Mouse (Mus musculus) stomach, postnatal 0 days (tissue): ENCODE measurements at regions not wholly inside any gene's neighbourhood (a gene's known extent, or its start where the extent isn't known, plus 50 kb on each side); places are given as distances from the start of the nearest gene placed in this dataset.

Experiments used
- ATAC-seq: fragments of 200-750 bp; cut with Nextera tagmentation; 2 replicates; pipeline ENCODE4 v1.8.0; 2017; ENCODE audit not compliant: low FRiP score, low TSS enrichment
- DNase-seq: peaks from one replicate; pipeline ENCODE4 v3.0.0-alpha.2; 2016; ENCODE audit warnings: low spot score
- H3K27ac ChIP-seq: fragments of 300-500 bp; sonication (generic); replicated peaks from 2 replicates; pipeline ENCODE4 v1.5.1; 2014; ENCODE audit warnings: mild to moderate bottlenecking, control low read depth
- H3K27me3 ChIP-seq: fragments of 300-500 bp; sonication (generic); 2 replicates; pipeline ENCODE4 v1.6.1; 2014; ENCODE audit warnings: low read length; ENCODE audit not compliant: control insufficient read depth, insufficient read depth
- H3K36me3 ChIP-seq: fragments of 300-500 bp; sonication (generic); 2 replicates; pipeline ENCODE4 v1.6.1; 2014; ENCODE audit warnings: low read length, mixed read lengths; ENCODE audit not compliant: control insufficient read depth, insufficient read depth
- H3K4me1 ChIP-seq: fragments of 300-500 bp; sonication (generic); replicated peaks from 2 replicates; pipeline ENCODE4 v1.6.1; 2014; ENCODE audit warnings: antibody characterized with exemption; ENCODE audit not compliant: control insufficient read depth, insufficient read depth
- H3K4me2 ChIP-seq: fragments of 300-500 bp; sonication (generic); replicated peaks from 2 replicates; pipeline ENCODE4 v1.6.1; 2014; ENCODE audit warnings: low read depth, mild to moderate bottlenecking, control low read depth, moderate library complexity
- H3K4me3 ChIP-seq: fragments of 300-500 bp; sonication (generic); 2 replicates; pipeline ENCODE4 v1.5.1; 2014; ENCODE audit warnings: low read depth, low read length, control low read depth
- H3K9ac ChIP-seq: fragments of 300-500 bp; sonication (generic); 2 replicates; pipeline ENCODE4 v1.6.1; 2014; ENCODE audit warnings: mild to moderate bottlenecking, low read length, control low read depth, mixed read lengths
- H3K9me3 ChIP-seq: fragments of 300-500 bp; sonication (generic); 2 replicates; pipeline ENCODE4 v1.6.1; 2016; ENCODE audit warnings: low read length; ENCODE audit not compliant: control insufficient read depth
- CTCF ChIP-seq: IDR thresholded peaks from 2 replicates; pipeline ENCODE4 v1.5.1; 2016; ENCODE audit warnings: antibody characterized with exemption, low read depth, mild to moderate bottlenecking, moderate library complexity
- EP300 ChIP-seq: optimal IDR thresholded peaks from 2 replicates; pipeline ENCODE3; 2016; ENCODE audit warnings: antibody characterized with exemption
- WGBS: fragments of 180-500 bp; shearing (Covaris S2); extraction: QIAGEN DNeasy Blood & Tissue Kit; methylation state at CpG from one replicate; pipeline ENCODE4 v1.1.7; 2014; 5-methylcytosine and 5-hydroxymethylcytosine counted together

GRCm38 (mm10) chr8:102845362-102845761 is 59.9 kb upstream of the Cdh11 start:
- Histone ChIP-seq H3K36me3 (no peaks in the 10 kb centered on the region), H3K9ac (no peak overlapping the region), H3K9me3 (no peaks in the 10 kb centered on the region), H3K27ac (no peak overlapping the region), H3K4me1 (no peaks in the 10 kb centered on the region), H3K4me2 (no peak overlapping the region), H3K4me3 (no peak overlapping the region), H3K27me3 (no peaks in the 10 kb centered on the region)
- peak; percentile 29; the same call in 1 of the 2 replicates for ATAC-seq
- TF ChIP-seq CTCF, result no peak
- no peak for TF ChIP-seq EP300
- DNase-seq, result no peak

- Histone ChIP-seq H3K36me3 (no peaks in the 10 kb centered on the region), H3K4me1 (no peaks in the 10 kb centered on the region), H3K27me3 (no peaks in the 10 kb centered on the region), H3K27ac (no peak overlapping the region), H3K4me3 (no peak overlapping the region), H3K9ac (no peak overlapping the region), H3K4me2 (no peak overlapping the region), H3K9me3 (no peaks in the 10 kb centered on the region)
- no peak for TF ChIP-seq EP300
- no peak for TF ChIP-seq CTCF
- WGBS, result 64% methylated on average over 1 of the region's 1 CpGs
- no peak for DNase-seq
- no peak for ATAC-seq
These were observed 74.6 kb upstream of the Cdh11 start for GRCm38 (mm10) chr8:102860021-102860420.

- ATAC-seq (no peak), DNase-seq (no peak)
- Histone ChIP-seq H3K27me3 (no peaks in the 10 kb centered on the region), H3K9ac (no peak overlapping the region), H3K36me3 (no peaks in the 10 kb centered on the region), H3K4me1 (no peaks in the 10 kb centered on the region), H3K4me3 (no peak overlapping the region), H3K27ac (no peak overlapping the region), H3K4me2 (no peak overlapping the region), H3K9me3 (no peaks in the 10 kb centered on the region)
- TF ChIP-seq CTCF (no peak), EP300 (no peak)
- 81% methylated on average over 2 of the region's 2 CpGs for WGBS
These were observed 114.1 kb upstream of the Cdh11 start for GRCm38 (mm10) chr8:102899525-102899924.

GRCm38 (mm10) chr8:102900662-102901061 is 115.2 kb upstream of the Cdh11 start:
- Histone ChIP-seq H3K9me3 (no peaks in the 10 kb centered on the region), H3K27ac (no peak overlapping the region), H3K36me3 (no peaks in the 10 kb centered on the region), H3K4me1 (no peaks in the 10 kb centered on the region), H3K4me3 (no peak overlapping the region), H3K4me2 (no peak overlapping the region), H3K9ac (no peak overlapping the region), H3K27me3 (no peaks in the 10 kb centered on the region)
- no peak for DNase-seq
- TF ChIP-seq EP300, result no peak
- no peak for TF ChIP-seq CTCF
- 37% methylated on average over 5 of the region's 5 CpGs for WGBS
- ATAC-seq, result no peak

- no peaks in the 10 kb centered on the region for H3K4me1 ChIP-seq
- H3K4me2 ChIP-seq, result no peak overlapping the region
- H3K27ac ChIP-seq, result no peak overlapping the region
- H3K36me3 ChIP-seq, result no peaks in the 10 kb centered on the region
- H3K9ac ChIP-seq, result no peak overlapping the region
- no peaks in the 10 kb centered on the region for H3K9me3 ChIP-seq
- 62% methylated on average over 2 of the region's 2 CpGs for WGBS
- DNase-seq (no peak), ATAC-seq (no peak)
- H3K27me3 ChIP-seq, result no peaks in the 10 kb centered on the region
- no peak overlapping the region for H3K4me3 ChIP-seq
- TF ChIP-seq EP300 (no peak), CTCF (no peak)
These were observed 122.0 kb upstream of the Cdh11 start for GRCm38 (mm10) chr8:102907444-102907843.

- Histone ChIP-seq H3K4me3 (no peak overlapping the region), H3K4me1 (no peaks in the 10 kb centered on the region), H3K36me3 (no peaks in the 10 kb centered on the region), H3K9me3 (no peaks in the 10 kb centered on the region), H3K4me2 (no peak overlapping the region), H3K27me3 (no peaks in the 10 kb centered on the region), H3K9ac (no peak overlapping the region), H3K27ac (no peak overlapping the region)
- no peak for ATAC-seq
- DNase-seq, result no peak
- 41% methylated on average over 3 of the region's 3 CpGs for WGBS
- no peak for TF ChIP-seq CTCF
- TF ChIP-seq EP300, result no peak
These were observed 145.9 kb upstream of the Cdh11 start for GRCm38 (mm10) chr8:102931342-102931835.
